Mouse (Mus musculus) cortical plate, adult 2 months (tissue): ENCODE results near the gene Slc48a1.

Source experiments
- CTCF ChIP-seq: fragments of 200-500 bp; IDR thresholded peaks from 2 replicates; pipeline ENCODE4 v1.5.1; 2011; ENCODE audit warnings: mild to moderate bottlenecking, control low read depth, low read length; ENCODE audit not compliant: insufficient read depth; ENCODE audit errors: extremely low read depth
- POLR2A ChIP-seq: fragments of 200-500 bp; IDR thresholded peaks from 2 replicates; pipeline ENCODE4 v1.6.1; 2011; ENCODE audit warnings: mild to moderate bottlenecking, low read length, control low read depth; ENCODE audit not compliant: insufficient read depth; ENCODE audit errors: extremely low read depth

DNA sequence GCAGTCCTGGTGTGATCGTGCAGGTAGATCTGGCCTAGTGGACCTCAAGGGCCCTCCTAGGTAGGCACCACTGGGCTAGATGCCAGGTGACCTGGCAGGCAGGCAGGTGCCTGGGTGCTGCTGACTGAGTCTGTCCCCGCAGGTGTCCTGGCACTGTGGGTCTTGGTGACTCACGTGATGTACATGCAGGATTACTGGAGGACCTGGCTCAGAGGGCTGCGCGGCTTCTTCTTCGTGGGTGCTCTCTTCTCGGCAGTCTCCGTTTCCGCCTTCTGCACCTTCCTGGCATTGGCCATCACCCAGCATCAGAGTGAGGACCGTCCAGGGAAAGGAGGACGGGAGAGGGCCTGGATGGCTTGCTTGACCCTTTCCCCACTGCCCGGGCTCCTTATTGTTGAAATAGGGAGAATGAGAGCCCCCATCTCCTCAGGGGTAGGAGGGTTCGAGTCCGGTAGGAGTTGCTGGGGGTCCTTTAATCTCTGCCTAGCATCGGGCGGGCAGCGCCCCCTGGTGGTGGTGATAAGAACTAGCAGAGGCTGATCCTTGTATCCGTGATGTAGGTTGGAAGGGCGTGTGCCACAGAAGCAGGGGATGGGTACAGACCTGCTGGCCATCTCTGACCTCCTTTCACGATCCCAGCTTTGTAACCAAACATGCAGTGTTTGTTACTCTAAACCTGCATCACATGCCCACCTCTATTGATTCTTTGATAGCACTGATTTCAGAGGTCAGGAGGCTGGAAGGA lies 11.6 kb downstream of the Slc48a1 start:
- TF ChIP-seq POLR2A, result peak; percentile 20; the same call in 1 of the 2 replicates
- peak; percentile 78 for TF ChIP-seq CTCF
